Mouse (Mus musculus) liver, embryonic 15.5 days (tissue): ENCODE measurements around the gene Inpp5d. TPM values are rescaled to one million over a fixed set of nuclear protein-coding genes. Genes with fewer than 3 reads are reported as not detected.

ENCODE experiments used
- polyA plus RNA-seq: library from polyadenylated mRNA; unstranded; fragments of >200 nt; fragmentation: Nextera tagmentation; extraction: Ambion mirVana; gene quantifications from 2 replicates; pipeline ENCODE4 v1.2.1, GENCODE M21; 2015

The Inpp5d gene
- polyA plus RNA-seq, 1 experiment from 2014 or later: 13.4 TPM

Other genes with a start within 250 kb of the Inpp5d start
- gene Kcnj13, start 225.6 kb upstream of the Inpp5d start, polyA plus RNA-seq: 0.10 and 0.13 TPM in 2 replicates
- gene Snorc, start 150.0 kb upstream of the Inpp5d start, polyA plus RNA-seq: 0.33 TPM in 1 of 2 replicates, not detected in the other
- gene Neu2, start 110.4 kb upstream of the Inpp5d start, polyA plus RNA-seq: 0.59 and 1.2 TPM in 2 replicates
- 6.6 and 9.1 TPM in 2 replicates for gene Ngef, start 46.4 kb upstream of the Inpp5d start, polyA plus RNA-seq
- 15.0 and 16.4 TPM in 2 replicates for gene Atg16l1, start 135.6 kb downstream of the Inpp5d start, polyA plus RNA-seq
- gene Sag, start 183.4 kb downstream of the Inpp5d start, polyA plus RNA-seq: 0.44 and 0.66 TPM in 2 replicates
- 9.8 and 10.5 TPM in 2 replicates for gene Dgkd, start 233.0 kb downstream of the Inpp5d start, polyA plus RNA-seq